Mouse (Mus musculus) cortical plate, adult 2 months (tissue): ENCODE measurements around the gene Dscam. TPM values are rescaled to one million over a fixed set of nuclear protein-coding genes. Genes with fewer than 3 reads are reported as not detected.

Experiments used
- H3K27ac ChIP-seq: fragments of 200-500 bp; 2 replicates; pipeline ENCODE4 v1.5.1; 2012; ENCODE audit warnings: low read length, control low read depth, inconsistent platforms; ENCODE audit not compliant: insufficient read depth
- H3K4me1 ChIP-seq: fragments of 200-500 bp; 2 replicates; pipeline ENCODE4 v1.6.1; 2011; ENCODE audit warnings: low read length; ENCODE audit not compliant: control insufficient read depth, insufficient read depth
- H3K4me3 ChIP-seq: fragments of 200-500 bp; 2 replicates; pipeline ENCODE4 v1.5.1; 2011; ENCODE audit warnings: mild to moderate bottlenecking, low read length, control low read depth; ENCODE audit not compliant: insufficient read depth
- CTCF ChIP-seq: fragments of 200-500 bp; IDR thresholded peaks from 2 replicates; pipeline ENCODE4 v1.5.1; 2011; ENCODE audit warnings: mild to moderate bottlenecking, control low read depth, low read length; ENCODE audit not compliant: insufficient read depth; ENCODE audit errors: extremely low read depth
- POLR2A ChIP-seq: fragments of 200-500 bp; IDR thresholded peaks from 2 replicates; pipeline ENCODE4 v1.6.1; 2011; ENCODE audit warnings: mild to moderate bottlenecking, low read length, control low read depth; ENCODE audit not compliant: insufficient read depth; ENCODE audit errors: extremely low read depth
- polyA plus RNA-seq: library from polyadenylated mRNA; depleted of rRNA; stranded (reverse); fragments of >200 nt; gene quantifications from 2 replicates; pipeline ENCODE4 v1.2.3, GENCODE M21; 2012

The Dscam gene
- polyA plus RNA-seq, 1 experiment = 20.4 TPM

DNA sequence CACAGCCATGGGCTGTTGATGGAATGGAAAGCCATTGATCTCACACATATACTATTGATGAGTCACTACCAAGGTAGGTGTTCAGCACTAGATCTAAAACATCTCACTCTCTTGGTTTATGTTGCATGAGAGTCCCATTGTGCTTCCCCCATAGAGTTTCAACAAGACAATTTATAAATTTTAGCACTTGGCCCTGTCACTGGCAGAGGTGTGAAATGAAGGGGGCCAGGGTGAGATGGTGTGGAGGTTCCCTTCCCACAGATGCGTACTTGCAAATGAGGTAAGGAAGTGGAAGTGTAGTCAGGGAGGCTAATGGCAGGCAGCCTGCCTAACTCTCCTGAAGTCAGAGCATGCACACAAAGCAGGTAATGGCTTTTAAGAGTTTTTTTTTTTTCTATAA is 262.7 kb downstream of the Dscam start:
- H3K4me1 ChIP-seq = peaks cover 3% of the 10 kb centered on the region; the same call in 1 of the 2 replicates
- no peak for TF ChIP-seq POLR2A
- no peak for TF ChIP-seq CTCF
- no peak overlapping the region for H3K4me3 ChIP-seq

GRCm38 (mm10) chr16:96907081-96907480 is 263.5 kb downstream of the Dscam start:
- TF ChIP-seq POLR2A = no peak
- TF ChIP-seq CTCF = no peak
- H3K4me3 ChIP-seq = no peak overlapping the region
- H3K27ac ChIP-seq = no peak overlapping the region
- H3K4me1 ChIP-seq = peaks cover 2% of the 10 kb centered on the region; the same call in 1 of the 2 replicates

More for the DNA sequence above, 262.7 kb downstream of the Dscam start:
- no peak overlapping the region for H3K27ac ChIP-seq

GRCm38 (mm10) chr16:96906630-96907029 is 263.9 kb downstream of the Dscam start:
- Histone ChIP-seq H3K4me3 (no peak overlapping the region), H3K27ac (no peak overlapping the region), H3K4me1 (peaks cover 2% of the 10 kb centered on the region; the same call in 1 of the 2 replicates)
- TF ChIP-seq POLR2A (no peak), CTCF (no peak)

DNA sequence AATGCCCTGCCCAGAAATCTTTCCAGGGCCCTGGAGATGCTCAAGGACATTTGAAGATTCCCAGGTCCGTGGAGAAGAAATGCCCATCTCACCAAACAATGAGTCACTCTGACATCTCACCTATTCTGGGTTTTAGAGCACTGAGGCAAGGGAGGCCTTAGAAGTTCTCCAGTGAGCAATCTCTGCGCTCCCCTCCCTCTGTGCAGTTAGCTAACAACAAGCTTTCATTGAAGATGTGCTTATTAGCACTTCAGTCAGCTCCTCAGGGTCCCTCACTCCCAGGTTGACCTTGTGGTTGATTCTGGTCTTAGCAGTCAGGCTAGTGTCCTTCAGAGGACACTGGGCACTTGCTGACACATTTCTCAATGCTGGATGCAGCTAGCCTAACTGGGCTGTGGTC is 265.8 kb downstream of the Dscam start:
- Histone ChIP-seq H3K4me3 (no peak overlapping the region), H3K4me1 (peaks cover 2% of the 10 kb centered on the region; the same call in 1 of the 2 replicates), H3K27ac (no peak overlapping the region)
- TF ChIP-seq POLR2A = no peak

GRCm38 (mm10) chr16:96904359-96904758 is 266.2 kb downstream of the Dscam start:
- Histone ChIP-seq H3K4me3 (no peak overlapping the region), H3K27ac (no peak overlapping the region), H3K4me1 (peaks cover 2% of the 10 kb centered on the region; the same call in 1 of the 2 replicates)
- TF ChIP-seq POLR2A (no peak), CTCF (no peak)

- TF ChIP-seq POLR2A (no peak), CTCF (no peak)
- Histone ChIP-seq H3K4me3 (no peak overlapping the region), H3K27ac (no peak overlapping the region), H3K4me1 (peaks cover 3% of the 10 kb centered on the region; the same call in 1 of the 2 replicates)
Measured at GRCm38 (mm10) chr16:96902596-96902995, 268.0 kb downstream of the Dscam start.

DNA sequence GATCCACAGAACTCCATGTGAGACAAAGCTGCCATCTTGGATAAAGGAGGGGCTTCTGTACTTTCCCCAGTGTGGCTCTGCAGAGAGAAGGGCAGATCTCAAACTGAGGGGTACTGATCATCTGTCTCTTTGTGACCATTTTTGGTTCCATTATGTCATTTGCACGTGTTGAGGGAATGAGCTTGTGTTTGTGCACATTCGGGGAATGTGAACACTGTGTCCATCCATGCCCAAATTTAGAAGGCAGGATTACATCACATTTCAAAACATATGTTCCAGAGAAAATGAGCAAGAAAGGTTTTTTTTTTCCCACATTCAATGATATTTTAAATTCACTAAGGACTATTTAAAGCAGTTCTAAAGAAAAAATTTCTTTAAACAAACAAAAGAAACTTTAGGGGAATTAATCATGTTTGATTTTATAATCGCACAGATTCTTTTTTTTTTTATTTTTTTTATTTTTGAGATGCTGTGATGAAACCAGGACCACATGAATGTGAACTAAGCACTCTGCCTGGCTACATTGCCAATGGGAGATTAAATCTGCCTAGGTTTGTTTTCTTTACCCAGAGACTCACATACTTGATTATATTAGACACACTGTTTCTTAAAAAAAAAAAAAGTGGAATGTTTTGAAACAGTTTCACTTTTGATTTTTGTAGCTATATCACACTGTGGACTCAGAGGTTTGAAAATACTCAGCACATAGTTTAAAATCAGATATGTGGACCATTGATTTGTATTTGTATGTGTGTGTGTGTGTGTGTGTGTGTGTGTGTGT is 269.1 kb downstream of the Dscam start:
- peaks cover 1% of the 10 kb centered on the region; the same call in 1 of the 2 replicates for H3K4me1 ChIP-seq
- TF ChIP-seq CTCF (no peak), POLR2A (no peak)
- no peak overlapping the region for H3K27ac ChIP-seq
- H3K4me3 ChIP-seq = no peak overlapping the region

DNA sequence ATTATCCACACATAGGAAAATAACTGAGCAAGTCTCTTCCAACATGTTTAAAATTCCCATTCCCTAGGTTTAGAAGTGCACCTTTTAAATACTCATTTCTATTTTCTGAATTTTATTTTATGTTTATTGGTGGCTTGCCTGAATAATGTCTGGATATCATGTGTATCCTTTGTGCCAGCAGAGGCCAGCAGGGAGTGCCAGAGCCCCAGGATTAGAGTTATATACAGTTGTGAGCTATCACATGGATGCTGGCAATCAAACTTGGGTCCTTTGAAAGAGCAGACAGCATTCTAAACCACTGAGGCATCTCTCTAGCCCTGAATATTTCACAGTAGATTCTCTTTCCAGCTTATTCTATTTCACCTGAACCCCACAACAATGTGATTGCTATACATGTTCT is 271.2 kb downstream of the Dscam start:
- no peak overlapping the region for H3K27ac ChIP-seq
- peaks cover 1% of the 10 kb centered on the region; the same call in 1 of the 2 replicates for H3K4me1 ChIP-seq
- TF ChIP-seq POLR2A (no peak), CTCF (no peak)
- H3K4me3 ChIP-seq = no peak overlapping the region

DNA sequence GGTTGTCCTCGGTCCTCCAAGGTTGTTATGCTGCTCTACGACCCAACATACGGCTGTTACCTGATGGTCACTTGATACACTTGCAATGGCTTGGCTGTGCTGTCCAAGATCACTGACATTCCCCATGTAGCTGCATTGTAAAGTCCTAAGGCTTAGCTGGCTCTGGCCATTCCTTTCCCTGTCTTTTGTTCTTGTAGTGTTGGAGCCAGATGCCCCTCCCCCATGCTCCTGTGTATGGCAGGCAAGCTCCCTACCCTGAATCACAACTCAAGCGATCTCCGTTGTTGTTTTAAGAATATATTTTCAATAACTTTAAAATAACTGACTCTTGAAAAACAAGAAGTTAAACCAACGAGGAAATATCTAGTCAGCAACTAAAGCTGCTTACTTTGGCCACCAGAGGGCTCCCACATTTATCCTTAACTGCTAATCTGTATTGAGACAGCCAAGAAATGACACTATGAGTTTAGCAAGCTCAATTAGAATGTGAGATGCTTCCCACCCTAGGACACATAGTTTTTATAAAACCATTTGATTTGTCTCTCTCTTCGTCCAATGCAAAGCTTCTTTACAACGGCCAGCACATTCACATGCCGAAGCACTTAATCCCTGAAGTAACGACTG is 273.9 kb downstream of the Dscam start:
- Histone ChIP-seq H3K4me3 (no peak overlapping the region), H3K4me1 (peaks cover 1% of the 10 kb centered on the region; the same call in 1 of the 2 replicates), H3K27ac (no peak overlapping the region)
- TF ChIP-seq POLR2A (no peak), CTCF (no peak)

DNA sequence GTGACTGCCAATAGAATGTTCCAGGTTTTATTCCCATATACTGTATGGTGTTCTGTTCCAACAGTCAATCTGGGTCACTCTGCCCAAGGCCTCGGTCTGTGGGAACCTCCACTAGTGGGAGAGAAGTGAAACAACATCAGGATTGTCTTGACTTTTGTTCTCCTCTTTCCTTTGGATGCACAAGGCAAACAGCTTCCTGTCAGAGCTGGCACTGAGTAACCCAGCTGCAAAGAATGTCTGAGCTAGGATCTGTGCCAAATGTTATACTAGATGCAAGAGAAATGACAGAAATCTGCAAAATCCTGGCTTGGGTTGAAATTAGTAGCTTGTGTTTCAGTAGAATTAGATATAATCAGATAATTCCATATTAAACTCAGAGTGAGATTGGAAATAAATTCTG is 282.5 kb downstream of the Dscam start:
- Histone ChIP-seq H3K4me3 (no peak overlapping the region), H3K4me1 (no peaks in the 10 kb centered on the region; the same call in 1 of the 2 replicates), H3K27ac (no peak overlapping the region)
- TF ChIP-seq POLR2A (no peak), CTCF (no peak)
